Mouse (Mus musculus) kidney, adult 11 months (tissue): ENCODE data around the gene Fxyd1.
A peak's percentile ranks its signal among the peaks of the same experiment; 100 is the strongest.

ENCODE experiments used
- DNase-seq: peaks from one replicate; pipeline ENCODE4 v3.0.0; 2022

Fxyd1 gene

GRCm38 (mm10) chr7:31007775-31008174, 49.2 kb downstream of the Fxyd1 start:
- DNase-seq: no peak

- DNase-seq: peak; percentile 36
These were observed 54.3 kb downstream of the Fxyd1 start for GRCm38 (mm10) chr7:31002650-31003049.
